Mouse (Mus musculus) embryonic facial prominence, embryonic 15.5 days (tissue): ENCODE measurements at regions not wholly inside any gene's neighbourhood (a gene's known extent, or its start where the extent isn't known, plus 50 kb on each side); places are given as distances from the start of the nearest gene placed in this dataset.

ENCODE experiments used
- ATAC-seq: fragments of 200-750 bp; cut with Nextera tagmentation; 2 replicates; pipeline ENCODE4 v1.8.0; 2017; ENCODE audit warnings: low read depth, moderate TSS enrichment; ENCODE audit not compliant: insufficient number of reproducible peaks, low FRiP score, low TSS enrichment
- H3K27ac ChIP-seq: fragments of 300-500 bp; sonication (generic); replicated peaks from 2 replicates; pipeline ENCODE4 v1.5.1; 2015; ENCODE audit warnings: mild to moderate bottlenecking, inconsistent platforms
- H3K27me3 ChIP-seq: fragments of 300-500 bp; sonication (generic); 2 replicates; pipeline ENCODE4 v1.6.1; 2015; ENCODE audit warnings: inconsistent platforms
- H3K36me3 ChIP-seq: fragments of 300-500 bp; sonication (generic); 2 replicates; pipeline ENCODE4 v1.6.1; 2015; ENCODE audit warnings: mild to moderate bottlenecking, inconsistent platforms
- H3K4me1 ChIP-seq: fragments of 300-500 bp; sonication (generic); 2 replicates; pipeline ENCODE4 v1.6.1; 2015; ENCODE audit warnings: inconsistent platforms
- H3K4me2 ChIP-seq: fragments of 300-500 bp; sonication (generic); replicated peaks from 2 replicates; pipeline ENCODE4 v1.6.1; 2015; ENCODE audit warnings: mild to moderate bottlenecking, inconsistent platforms
- H3K4me3 ChIP-seq: fragments of 300-500 bp; sonication (generic); replicated peaks from 2 replicates; pipeline ENCODE4 v1.5.1; 2015; ENCODE audit warnings: mild to moderate bottlenecking, inconsistent platforms
- H3K9ac ChIP-seq: fragments of 300-500 bp; sonication (generic); 2 replicates; pipeline ENCODE4 v1.6.1; 2015; ENCODE audit warnings: inconsistent platforms
- H3K9me3 ChIP-seq: fragments of 300-500 bp; sonication (generic); replicated peaks from 2 replicates; pipeline ENCODE4 v1.6.1; 2016; ENCODE audit warnings: inconsistent platforms
- WGBS: fragments of 180-500 bp; shearing (Covaris S2); methylation state at CpG from one replicate; pipeline ENCODE4 v1.1.7; 2015; 5-methylcytosine and 5-hydroxymethylcytosine counted together

- Histone ChIP-seq H3K27ac (no peak overlapping the region), H3K9me3 (no peaks in the 10 kb centered on the region), H3K36me3 (no peaks in the 10 kb centered on the region), H3K4me3 (no peak overlapping the region), H3K4me1 (peaks cover 25% of the 10 kb centered on the region), H3K27me3 (no peaks in the 10 kb centered on the region; the same call in 1 of the 2 replicates), H3K4me2 (peak overlapping the region; percentile 37), H3K9ac (no peak overlapping the region)
- 9% methylated on average over 29 of the region's 29 CpGs for WGBS
- ATAC-seq: no peak
Measured at GRCm38 (mm10) chr5:111639476-111640287, 94.0 kb upstream of the Gm26897 start.

GRCm38 (mm10) chr5:111640976-111641375 is 92.7 kb upstream of the Gm26897 start:
- Histone ChIP-seq H3K4me2 (no peak overlapping the region), H3K4me3 (no peak overlapping the region), H3K36me3 (no peaks in the 10 kb centered on the region), H3K4me1 (peaks cover 25% of the 10 kb centered on the region), H3K27ac (no peak overlapping the region), H3K27me3 (no peaks in the 10 kb centered on the region; the same call in 1 of the 2 replicates), H3K9ac (no peak overlapping the region), H3K9me3 (no peaks in the 10 kb centered on the region)
- no peak for ATAC-seq
- WGBS: 40% methylated on average over 7 of the region's 7 CpGs

GRCm38 (mm10) chr5:111641685-111642084 is 92.0 kb upstream of the Gm26897 start:
- ATAC-seq: no peak
- 61% methylated on average over 4 of the region's 4 CpGs for WGBS
- no peak overlapping the region for H3K4me2 ChIP-seq
- no peak overlapping the region for H3K27ac ChIP-seq
- H3K36me3 ChIP-seq: no peaks in the 10 kb centered on the region
- H3K27me3 ChIP-seq: no peaks in the 10 kb centered on the region; the same call in 1 of the 2 replicates
- H3K9me3 ChIP-seq: no peaks in the 10 kb centered on the region
- H3K4me3 ChIP-seq: no peak overlapping the region
- H3K4me1 ChIP-seq: peaks cover 25% of the 10 kb centered on the region
- H3K9ac ChIP-seq: no peak overlapping the region

DNA sequence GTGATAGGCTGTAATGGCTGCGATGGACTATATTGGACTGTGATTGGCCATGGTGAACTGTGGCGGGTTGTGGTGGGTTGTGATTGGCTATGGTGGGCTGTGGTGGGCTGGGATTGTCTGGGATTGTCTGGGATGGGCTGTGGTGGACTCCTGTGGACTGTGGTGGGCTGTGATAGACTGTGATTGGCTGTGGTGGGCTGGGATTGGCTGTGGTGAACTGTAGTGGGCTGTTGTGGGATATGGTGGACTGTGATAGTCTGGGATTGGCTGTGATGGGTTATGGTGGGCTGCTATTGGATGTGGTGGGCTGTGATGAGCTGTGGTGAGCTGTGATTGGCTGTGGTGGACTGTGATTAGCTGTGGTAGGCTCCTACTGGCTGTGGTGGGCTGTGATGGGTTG is 89.6 kb upstream of the Gm26897 start:
- H3K4me3 ChIP-seq: no peak overlapping the region
- no peak overlapping the region for H3K9ac ChIP-seq
- H3K4me1 ChIP-seq: peaks cover 41% of the 10 kb centered on the region
- no peaks in the 10 kb centered on the region for H3K36me3 ChIP-seq
- no peak overlapping the region for H3K27ac ChIP-seq
- no peaks in the 10 kb centered on the region for H3K27me3 ChIP-seq
- WGBS: 89% methylated on average over 2 of the region's 2 CpGs
- no peak overlapping the region for H3K4me2 ChIP-seq
- peak; percentile 55; the same call in 1 of the 2 replicates for ATAC-seq
- no peaks in the 10 kb centered on the region for H3K9me3 ChIP-seq

DNA sequence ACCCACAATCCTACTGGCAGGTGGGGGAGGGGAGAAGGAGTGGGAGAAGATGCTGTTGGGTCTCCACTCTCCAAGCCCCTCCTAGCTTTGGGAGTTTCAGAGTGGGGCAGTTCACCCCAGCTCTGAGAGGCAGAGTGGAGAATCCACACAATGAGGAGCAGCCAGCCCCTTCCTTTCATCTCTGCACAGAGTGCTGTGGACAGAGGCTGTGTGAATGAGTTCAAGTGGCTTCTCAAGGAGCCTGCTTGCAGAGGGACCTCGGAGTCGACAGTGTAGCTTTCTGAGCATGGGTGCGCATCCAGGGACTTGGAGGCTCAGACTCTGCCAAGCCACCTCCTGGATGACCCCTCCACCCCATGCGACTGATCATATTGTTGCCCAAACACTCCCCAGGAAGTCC is 88.9 kb upstream of the Gm26897 start:
- H3K4me2 ChIP-seq: no peak overlapping the region
- no peaks in the 10 kb centered on the region for H3K27me3 ChIP-seq
- ATAC-seq: no peak
- H3K27ac ChIP-seq: no peak overlapping the region
- H3K4me1 ChIP-seq: peaks cover 39% of the 10 kb centered on the region
- H3K9ac ChIP-seq: no peak overlapping the region
- no peak overlapping the region for H3K4me3 ChIP-seq
- no peaks in the 10 kb centered on the region for H3K9me3 ChIP-seq
- no peaks in the 10 kb centered on the region for H3K36me3 ChIP-seq
- WGBS: 66% methylated on average over 4 of the region's 4 CpGs

GRCm38 (mm10) chr5:111647686-111648200 is 86.0 kb upstream of the Gm26897 start:
- ATAC-seq: no peak
- Histone ChIP-seq H3K27me3 (no peaks in the 10 kb centered on the region), H3K27ac (no peak overlapping the region), H3K36me3 (no peaks in the 10 kb centered on the region), H3K9ac (no peak overlapping the region), H3K4me2 (no peak overlapping the region), H3K4me1 (peaks cover 29% of the 10 kb centered on the region), H3K9me3 (no peaks in the 10 kb centered on the region), H3K4me3 (no peak overlapping the region)
- WGBS: 84% methylated on average over 6 of the region's 6 CpGs

- no peak overlapping the region for H3K9ac ChIP-seq
- 42% methylated on average over 7 of the region's 7 CpGs for WGBS
- ATAC-seq: no peak
Measured at GRCm38 (mm10) chr5:111648481-111648880, 85.2 kb upstream of the Gm26897 start.

GRCm38 (mm10) chr5:111649012-111649411 is 84.7 kb upstream of the Gm26897 start:
- peak; percentile 63 for ATAC-seq
- H3K4me1 ChIP-seq: peaks cover 29% of the 10 kb centered on the region
- peak overlapping the region; percentile 88 for H3K27ac ChIP-seq
- no peak overlapping the region for H3K9ac ChIP-seq
- no peak overlapping the region; the same call in 1 of the 2 replicates for H3K4me2 ChIP-seq
- H3K36me3 ChIP-seq: no peaks in the 10 kb centered on the region
- WGBS: 14% methylated on average over 10 of the region's 10 CpGs
- H3K27me3 ChIP-seq: no peaks in the 10 kb centered on the region
- no peaks in the 10 kb centered on the region for H3K9me3 ChIP-seq
- H3K4me3 ChIP-seq: no peak overlapping the region

More at GRCm38 (mm10) chr5:111648481-111648880, 85.2 kb upstream of the Gm26897 start:
- Histone ChIP-seq H3K9me3 (no peaks in the 10 kb centered on the region), H3K4me2 (no peak overlapping the region; the same call in 1 of the 2 replicates), H3K36me3 (no peaks in the 10 kb centered on the region), H3K27me3 (no peaks in the 10 kb centered on the region), H3K4me3 (no peak overlapping the region), H3K4me1 (peaks cover 29% of the 10 kb centered on the region), H3K27ac (peak overlapping the region; percentile 88)

GRCm38 (mm10) chr5:111652472-111652871 is 81.3 kb upstream of the Gm26897 start:
- Histone ChIP-seq H3K9me3 (no peaks in the 10 kb centered on the region), H3K4me1 (peaks cover 25% of the 10 kb centered on the region), H3K27me3 (no peaks in the 10 kb centered on the region), H3K36me3 (no peaks in the 10 kb centered on the region), H3K27ac (no peak overlapping the region), H3K4me3 (no peak overlapping the region), H3K4me2 (no peak overlapping the region), H3K9ac (no peak overlapping the region)
- 24% methylated on average over 2 of the region's 2 CpGs for WGBS
- no peak for ATAC-seq

- Histone ChIP-seq H3K4me2 (no peak overlapping the region), H3K36me3 (no peaks in the 10 kb centered on the region), H3K4me3 (no peak overlapping the region), H3K4me1 (peaks cover 17% of the 10 kb centered on the region), H3K27ac (no peak overlapping the region), H3K27me3 (no peaks in the 10 kb centered on the region), H3K9ac (no peak overlapping the region), H3K9me3 (no peaks in the 10 kb centered on the region)
- WGBS: 69% methylated on average over 2 of the region's 2 CpGs
- no peak for ATAC-seq
Measured at GRCm38 (mm10) chr5:111656436-111656835, 77.3 kb upstream of the Gm26897 start.

DNA sequence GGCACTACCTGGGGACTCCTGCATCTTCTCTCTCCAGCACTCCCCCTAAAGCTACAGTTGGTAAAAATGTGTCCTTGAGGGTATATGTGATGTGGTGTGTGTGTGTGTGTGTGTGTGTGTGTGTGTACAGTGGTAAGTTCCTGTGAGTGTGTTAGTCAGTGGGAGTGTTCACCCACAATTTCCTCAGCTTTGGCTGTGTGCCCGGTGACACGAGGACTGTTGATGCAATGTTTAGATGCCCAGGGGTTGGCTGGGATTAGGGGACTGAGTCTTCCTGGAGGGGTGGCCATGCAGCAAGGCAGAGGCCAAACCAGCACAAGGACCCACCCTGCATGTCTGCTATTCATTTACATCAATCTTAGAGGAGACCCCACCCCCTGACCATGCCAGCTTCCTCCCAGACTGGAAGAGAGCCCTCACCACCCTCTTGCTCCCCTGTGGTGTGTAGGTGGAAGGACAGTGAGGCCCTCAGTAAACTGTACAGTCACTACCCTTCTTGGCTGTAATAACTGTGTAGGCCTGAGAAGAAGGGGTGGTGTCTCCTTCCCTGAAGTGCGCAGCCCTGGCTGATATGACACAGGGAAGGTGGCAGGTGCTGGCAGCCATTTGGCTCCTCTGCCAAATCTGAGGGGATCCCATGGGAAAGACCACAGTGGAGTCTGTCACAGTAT is 75.8 kb upstream of the Gm26897 start:
- no peak overlapping the region for H3K4me3 ChIP-seq
- no peak overlapping the region for H3K4me2 ChIP-seq
- H3K9me3 ChIP-seq: no peaks in the 10 kb centered on the region
- H3K36me3 ChIP-seq: no peaks in the 10 kb centered on the region
- no peak for ATAC-seq
- H3K4me1 ChIP-seq: peaks cover 11% of the 10 kb centered on the region
- 55% methylated on average over 3 of the region's 3 CpGs for WGBS
- no peaks in the 10 kb centered on the region for H3K27me3 ChIP-seq
- no peak overlapping the region for H3K27ac ChIP-seq
- H3K9ac ChIP-seq: no peak overlapping the region
